ENCODE assay signal across 8 mouse cellular contexts in the genomic region with DNA sequence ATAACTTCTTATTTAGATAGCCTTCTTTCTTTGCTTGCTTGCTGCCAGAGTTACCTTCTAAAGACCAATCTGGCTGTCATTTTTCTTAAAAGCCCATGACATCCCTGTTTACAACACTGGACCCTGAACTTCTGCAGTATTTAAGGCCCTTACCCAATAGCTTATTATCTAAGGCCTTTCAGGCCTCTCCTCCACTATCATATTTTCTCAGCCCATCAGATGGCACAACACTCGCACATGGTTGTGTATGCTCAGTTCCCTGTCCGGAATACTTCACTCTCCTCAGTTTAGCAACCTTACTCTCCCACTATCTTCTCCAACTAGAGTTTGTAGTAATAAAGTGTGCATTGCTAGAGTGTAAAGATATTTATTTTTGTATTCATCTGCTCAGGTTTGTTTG. TPM values are rescaled to one million over a fixed set of nuclear protein-coding genes. Genes with fewer than 3 reads are reported as not detected.
DNase-seq lines count a peak whose midpoint lies in the region; ATAC-seq and TF ChIP-seq lines count a peak whose summit lies in the region.

No protein-coding gene starts in this region.

- no peak for TF ChIP-seq POLR2A in cortical plate, adult 2 months (IDR thresholded peaks at IDR 0.05; ENCODE audit: extremely low read depth, insufficient read depth, low read length)

- H3K36me3 ChIP-seq in heart, embryonic 11.5 days (ENCODE audit: control insufficient read depth, insufficient read depth, low read length), result peaks cover under 1% of the 10 kb centered on the region; the same call in 1 of the 2 replicates
- peaks cover 12% of the 10 kb centered on the region for H3K36me3 ChIP-seq in hindbrain, embryonic 15.5 days
- peaks cover 12% of the 10 kb centered on the region; the same call in 1 of the 2 replicates for H3K36me3 ChIP-seq in midbrain, embryonic 12.5 days

- H3K4me1 ChIP-seq in heart, embryonic 11.5 days (ENCODE audit: control insufficient read depth, insufficient read depth, low read length), result peaks cover 12% of the 10 kb centered on the region
- H3K4me1 ChIP-seq in cortical plate, adult 2 months (ENCODE audit: control insufficient read depth, insufficient read depth, low read length), result peaks cover 4% of the 10 kb centered on the region; the same call in 1 of the 2 replicates
- peaks cover 23% of the 10 kb centered on the region for H3K4me1 ChIP-seq in hindbrain, embryonic 15.5 days (replicated peaks)
- H3K4me1 ChIP-seq in midbrain, embryonic 12.5 days, result peaks cover 16% of the 10 kb centered on the region

- intact Hi-C loops in heart, postnatal 25 days (cut with DNase I), result no loop called here
- intact Hi-C loops in left cerebral cortex, postnatal 14 days (cut with DNase I), result no loop called here

- peak overlapping the region; percentile 97 for H3K4me3 ChIP-seq in heart, embryonic 11.5 days (ENCODE audit: low read depth, low read length)
- peak overlapping the region; percentile 85; the same call in 1 of the 2 replicates for H3K4me3 ChIP-seq in cortical plate, adult 2 months (ENCODE audit: insufficient read depth, low read length)
- peak overlapping the region; percentile 95 for H3K4me3 ChIP-seq in hindbrain, embryonic 15.5 days
- peak overlapping the region; percentile 91; the same call in 1 of the 2 replicates for H3K4me3 ChIP-seq in midbrain, embryonic 12.5 days

- H3K9ac ChIP-seq in heart, embryonic 11.5 days (ENCODE audit: low read depth, low read length), result no peak overlapping the region
- H3K9ac ChIP-seq in hindbrain, embryonic 15.5 days, result peak overlapping the region; percentile 99
- 0 out of 2 replicates have a peak overlapping the region, but pooled peaks have one; percentile 31 for H3K9ac ChIP-seq in midbrain, embryonic 12.5 days (replicated peaks)

- ATAC-seq in heart, embryonic 11.5 days (replicated peaks; ENCODE audit: insufficient number of reproducible peaks, low FRiP score, low TSS enrichment), result no peak
- ATAC-seq in hindbrain, embryonic 15.5 days (ENCODE audit: low FRiP score, low read depth), result no peak
- no peak for ATAC-seq in midbrain, embryonic 12.5 days (ENCODE audit: low FRiP score, low read depth)

- H3K4me2 ChIP-seq in heart, embryonic 11.5 days, result peak overlapping the region; percentile 79
- peak overlapping the region; percentile 78 for H3K4me2 ChIP-seq in hindbrain, embryonic 15.5 days
- peak overlapping the region; percentile 83 for H3K4me2 ChIP-seq in midbrain, embryonic 12.5 days (replicated peaks)

- H3K27ac ChIP-seq in heart, embryonic 11.5 days (ENCODE audit: low read depth, low read length), result no peak overlapping the region
- no peak overlapping the region for H3K27ac ChIP-seq in cortical plate, adult 2 months (ENCODE audit: insufficient read depth, low read length)
- H3K27ac ChIP-seq in hindbrain, embryonic 15.5 days (replicated peaks), result no peak overlapping the region
- no peak overlapping the region for H3K27ac ChIP-seq in midbrain, embryonic 12.5 days (replicated peaks)

- WGBS in heart, embryonic 11.5 days (ENCODE audit: insufficient replicate concordance), result 35% methylated on average over 2 of the region's 2 CpGs
- 81% methylated on average over 2 of the region's 2 CpGs for WGBS in hindbrain, embryonic 15.5 days
- 79% methylated on average over 2 of the region's 2 CpGs for WGBS in midbrain, embryonic 12.5 days

- H3K9me3 ChIP-seq in heart, embryonic 11.5 days (replicated peaks; ENCODE audit: control insufficient read depth, low read length), result no peaks in the 10 kb centered on the region
- H3K9me3 ChIP-seq in hindbrain, embryonic 15.5 days, result no peaks in the 10 kb centered on the region
- H3K9me3 ChIP-seq in midbrain, embryonic 12.5 days, result no peaks in the 10 kb centered on the region

- DNase-seq in heart, postnatal 25 days (ENCODE audit: low spot score), result no peak
- DNase-seq in left cerebral cortex, postnatal 14 days (ENCODE audit: low spot score in 2 of 2), result no peak
- no peak for DNase-seq in adrenal gland, postnatal 25 days
- no peak for DNase-seq in right cerebral cortex, postnatal 4 days

- H3K27me3 ChIP-seq in heart, embryonic 11.5 days (ENCODE audit: control insufficient read depth, insufficient read depth, low read length), result no peaks in the 10 kb centered on the region
- no peaks in the 10 kb centered on the region for H3K27me3 ChIP-seq in hindbrain, embryonic 15.5 days
- no peaks in the 10 kb centered on the region for H3K27me3 ChIP-seq in midbrain, embryonic 12.5 days

- no peak for TF ChIP-seq CTCF in cortical plate, adult 2 months (IDR thresholded peaks at IDR 0.05; ENCODE audit: extremely low read depth, insufficient read depth, low read length)

RNA-seq across cellular contexts. Expression of a gene that starts 0.9 kb away (rescaled TPM):
- polyA plus RNA-seq in heart, embryonic 11.5 days (2014; fragmentation: Nextera tagmentation; extraction: Ambion mirVana), result 1.1 and 2.2 TPM in 2 replicates
- total RNA-seq in heart, postnatal 25 days (2021), result not detected
- polyA plus RNA-seq in cortical plate, adult 2 months (2012; rRNA removed), result not detected in 2 replicates
- 2.7 and 3.0 TPM in 2 replicates for polyA plus RNA-seq in hindbrain, embryonic 15.5 days (2015; fragmentation: Nextera tagmentation; extraction: Ambion mirVana)
- 2.0 and 2.6 TPM in 2 replicates for polyA plus RNA-seq in midbrain, embryonic 12.5 days (2016; fragmentation: Nextera tagmentation; extraction: Ambion mirVana)
- total RNA-seq in left cerebral cortex, postnatal 14 days (2021), result not detected
- not detected in 2 replicates for total RNA-seq in adrenal gland, postnatal 25 days (2021)

RNA-seq across cellular contexts. Expression of a gene that starts 1.6 kb away (rescaled TPM):
- polyA plus RNA-seq in heart, embryonic 11.5 days (2014; fragmentation: Nextera tagmentation; extraction: Ambion mirVana), result 43.2 and 46.8 TPM in 2 replicates
- 10 to 100 TPM; 51.9 to 58.3 TPM for total RNA-seq in heart, postnatal 25 days (2021)
- 55.0 and 55.4 TPM in 2 replicates for polyA plus RNA-seq in cortical plate, adult 2 months (2012; rRNA removed)
- 66.9 and 67.0 TPM in 2 replicates for polyA plus RNA-seq in hindbrain, embryonic 15.5 days (2015; fragmentation: Nextera tagmentation; extraction: Ambion mirVana)
- 58.8 and 60.8 TPM in 2 replicates for polyA plus RNA-seq in midbrain, embryonic 12.5 days (2016; fragmentation: Nextera tagmentation; extraction: Ambion mirVana)
- 10 to 100 TPM; 52.2 to 53.6 TPM for total RNA-seq in left cerebral cortex, postnatal 14 days (2021)
- total RNA-seq in adrenal gland, postnatal 25 days (2021), result 85.6 and 105 TPM in 2 replicates

RNA-seq across cellular contexts. Expression of a gene that starts 36.6 kb away (rescaled TPM):
- not detected in 2 replicates for polyA plus RNA-seq in heart, embryonic 11.5 days (2014; fragmentation: Nextera tagmentation; extraction: Ambion mirVana)
- under 1 TPM in 1 of 2 experiments, not detected in 1; 0.25 TPM for total RNA-seq in heart, postnatal 25 days (2021)
- 0.42 and 0.48 TPM in 2 replicates for polyA plus RNA-seq in cortical plate, adult 2 months (2012; rRNA removed)
- not detected in 2 replicates for polyA plus RNA-seq in hindbrain, embryonic 15.5 days (2015; fragmentation: Nextera tagmentation; extraction: Ambion mirVana)
- not detected in 2 replicates for polyA plus RNA-seq in midbrain, embryonic 12.5 days (2016; fragmentation: Nextera tagmentation; extraction: Ambion mirVana)
- total RNA-seq in left cerebral cortex, postnatal 14 days (2021), result under 1 TPM; 0.19 to 0.35 TPM
- total RNA-seq in adrenal gland, postnatal 25 days (2021), result 0.55 TPM in 1 of 2 replicates, not detected in the other

RNA-seq across cellular contexts. Expression of a gene that starts 39.3 kb away (rescaled TPM):
- polyA plus RNA-seq in heart, embryonic 11.5 days (2014; fragmentation: Nextera tagmentation; extraction: Ambion mirVana), result not detected in 2 replicates
- total RNA-seq in heart, postnatal 25 days (2021), result not detected
- polyA plus RNA-seq in cortical plate, adult 2 months (2012; rRNA removed), result not detected in 2 replicates
- polyA plus RNA-seq in hindbrain, embryonic 15.5 days (2015; fragmentation: Nextera tagmentation; extraction: Ambion mirVana), result not detected in 2 replicates
- not detected in 2 replicates for polyA plus RNA-seq in midbrain, embryonic 12.5 days (2016; fragmentation: Nextera tagmentation; extraction: Ambion mirVana)
- total RNA-seq in left cerebral cortex, postnatal 14 days (2021), result not detected
- total RNA-seq in adrenal gland, postnatal 25 days (2021), result not detected in 2 replicates

RNA-seq across cellular contexts. Expression of a gene that starts 40.6 kb away (rescaled TPM):
- polyA plus RNA-seq in heart, embryonic 11.5 days (2014; fragmentation: Nextera tagmentation; extraction: Ambion mirVana), result 8.7 and 15.7 TPM in 2 replicates
- 1 to 10 TPM; 1.4 to 3.4 TPM for total RNA-seq in heart, postnatal 25 days (2021)
- polyA plus RNA-seq in cortical plate, adult 2 months (2012; rRNA removed), result 5.9 and 7.6 TPM in 2 replicates
- polyA plus RNA-seq in hindbrain, embryonic 15.5 days (2015; fragmentation: Nextera tagmentation; extraction: Ambion mirVana), result 2.3 and 3.5 TPM in 2 replicates
- polyA plus RNA-seq in midbrain, embryonic 12.5 days (2016; fragmentation: Nextera tagmentation; extraction: Ambion mirVana), result 3.2 TPM in 2 replicates
- total RNA-seq in left cerebral cortex, postnatal 14 days (2021), result under 1 TPM; 0.59 to 0.88 TPM
- 6.4 and 11.2 TPM in 2 replicates for total RNA-seq in adrenal gland, postnatal 25 days (2021)
